ENCODE assay signal across 22 mouse cellular contexts in the genomic region with DNA sequence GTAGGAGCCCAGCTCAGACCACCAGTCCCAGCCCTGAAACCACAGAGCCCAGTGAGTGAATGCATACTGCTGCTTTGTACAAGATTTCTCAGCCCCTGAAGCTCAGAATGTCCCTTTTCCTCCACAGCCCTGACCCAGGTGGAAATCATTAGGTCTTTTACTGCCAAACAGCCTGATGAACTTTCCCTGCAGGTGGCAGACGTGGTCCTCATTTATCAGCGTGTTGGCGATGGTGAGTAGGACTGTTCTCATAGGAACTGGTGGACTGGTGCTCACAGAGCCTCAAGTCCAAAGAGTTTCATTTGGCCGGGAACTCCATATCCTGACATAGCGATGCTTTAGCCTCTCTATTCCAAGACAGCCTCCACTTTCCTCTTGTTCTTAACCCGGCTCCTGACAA. TPM values are rescaled to one million over a fixed set of nuclear protein-coding genes. Genes with fewer than 3 reads are reported as not detected.
DNase-seq lines count a peak whose midpoint lies in the region; ATAC-seq and TF ChIP-seq lines count a peak whose summit lies in the region.
"Had no signal": no experiment of that assay in that cellular context is flagged by ENCODE, and none has a peak within 500 bp of the region (broad histone marks: within the 10 kb centered on the region; RNA-seq: fewer than 3 reads in every experiment).

No protein-coding gene starts in this region.

- H3K4me1 ChIP-seq in limb, embryonic 13.5 days = peaks cover 15% of the 10 kb centered on the region
- H3K4me1 ChIP-seq in hindbrain, embryonic 13.5 days (replicated peaks) = peaks cover 15% of the 10 kb centered on the region
- no peaks in the 10 kb centered on the region for H3K4me1 ChIP-seq in cerebellum, adult 2 months (ENCODE audit: control insufficient read depth, insufficient read depth, low read length)
- H3K4me1 ChIP-seq: heart, embryonic 15.5 days had no signal

- TF ChIP-seq POLR2A in cerebellum, adult 2 months (IDR thresholded peaks at IDR 0.05; ENCODE audit: borderline replicate concordance, insufficient read depth, low read length) = no peak

- H3K9ac ChIP-seq in limb, embryonic 13.5 days = no peak overlapping the region
- no peak overlapping the region for H3K9ac ChIP-seq in hindbrain, embryonic 13.5 days
- H3K9ac ChIP-seq: embryonic facial prominence, embryonic 15.5 days; heart, embryonic 15.5 days; hindbrain, embryonic 14.5 days had no signal

- WGBS in limb, embryonic 13.5 days = 42% methylated on average over 6 of the region's 6 CpGs
- 80% methylated on average over 6 of the region's 6 CpGs for WGBS in hindbrain, embryonic 13.5 days
- WGBS in cerebellum, adult 2 months = 69% methylated on average over 6 of the region's 6 CpGs

- no peak overlapping the region for H3K4me2 ChIP-seq in limb, embryonic 13.5 days (replicated peaks)
- no peak overlapping the region for H3K4me2 ChIP-seq in hindbrain, embryonic 13.5 days
- H3K4me2 ChIP-seq: embryonic facial prominence, embryonic 15.5 days; heart, embryonic 11.5 days; heart, embryonic 15.5 days; hindbrain, embryonic 14.5 days had no signal

- no peaks in the 10 kb centered on the region for H3K9me3 ChIP-seq in limb, embryonic 13.5 days
- no peaks in the 10 kb centered on the region for H3K9me3 ChIP-seq in hindbrain, embryonic 13.5 days
- H3K9me3 ChIP-seq: embryonic facial prominence, embryonic 15.5 days; forebrain, embryonic 10.5 days; heart, embryonic 15.5 days had no signal

- peak overlapping the region; percentile 24; the same call in 1 of the 2 replicates for H3K27ac ChIP-seq in layer of hippocampus, adult 2 months
- no peak overlapping the region for H3K27ac ChIP-seq in limb, embryonic 13.5 days
- no peak overlapping the region for H3K27ac ChIP-seq in hindbrain, embryonic 13.5 days
- no peak overlapping the region for H3K27ac ChIP-seq in cerebellum, adult 2 months (ENCODE audit: insufficient read depth, low read length)
- H3K27ac ChIP-seq: embryonic facial prominence, embryonic 15.5 days; forebrain, embryonic 10.5 days; heart, adult 2 months; heart, embryonic 15.5 days; hindbrain, embryonic 14.5 days had no signal

- no peak overlapping the region for H3K4me3 ChIP-seq in layer of hippocampus, adult 2 months
- no peak overlapping the region for H3K4me3 ChIP-seq in limb, embryonic 13.5 days
- no peak overlapping the region for H3K4me3 ChIP-seq in hindbrain, embryonic 13.5 days
- H3K4me3 ChIP-seq in cerebellum, adult 2 months (replicated peaks; ENCODE audit: insufficient read depth, low read depth, low read length) = no peak overlapping the region
- H3K4me3 ChIP-seq: embryonic facial prominence, embryonic 15.5 days; erythroblast, embryonic 14.5 days; forebrain, embryonic 10.5 days; heart, adult 2 months; heart, embryonic 15.5 days had no signal

- no peak for TF ChIP-seq CTCF in layer of hippocampus, adult 2 months (conservative IDR thresholded peaks at IDR 0.05)
- no peak for TF ChIP-seq CTCF in cerebellum, adult 2 months (IDR thresholded peaks at IDR 0.05; ENCODE audit: borderline replicate concordance, insufficient read depth, low read depth, low read length)

- 0 out of 2 replicates have a peak, but pooled peaks have one; percentile 16 for ATAC-seq in limb, embryonic 13.5 days (ENCODE audit: low FRiP score, low read depth)
- ATAC-seq in hindbrain, embryonic 13.5 days (ENCODE audit: low FRiP score) = no peak
- ATAC-seq: forebrain, embryonic 14.5 days; intestine, embryonic 16.5 days had no signal

- no peak for DNase-seq in layer of hippocampus, adult 2 months (ENCODE audit: low spot score in 2 of 2)
- no peak for DNase-seq in layer of hippocampus, adult 9-11 months
- peak; percentile 33 for DNase-seq in hindlimb bud, embryonic 11.5 days (ENCODE audit: extremely low spot score, low read depth, low spot score)
- no peak for DNase-seq in adrenal gland, adult (ENCODE audit: inconsistent age in 2 of 2, low spot score in 1 of 2)
- no peak for DNase-seq in cerebellum, adult 2 months
- DNase-seq: adrenal gland, adult 8-10 months; adrenal gland, postnatal 36 days; cerebellum, adult 9-11 months; cerebellum, postnatal 36 days; gastrocnemius, postnatal 10 days; heart, adult 2 months; heart, postnatal 14 days had no signal

- H3K27me3 ChIP-seq in limb, embryonic 13.5 days = no peaks in the 10 kb centered on the region
- H3K27me3 ChIP-seq in hindbrain, embryonic 13.5 days = no peaks in the 10 kb centered on the region
- no peaks in the 10 kb centered on the region for H3K27me3 ChIP-seq in cerebellum, adult 2 months (ENCODE audit: control insufficient read depth, insufficient read depth, low read length)
- H3K27me3 ChIP-seq: embryonic facial prominence, embryonic 15.5 days; heart, embryonic 15.5 days had no signal

- peaks cover 44% of the 10 kb centered on the region for H3K36me3 ChIP-seq in limb, embryonic 13.5 days
- peaks cover 45% of the 10 kb centered on the region for H3K36me3 ChIP-seq in hindbrain, embryonic 13.5 days

RNA-seq across cellular contexts. Expression of a gene that starts 47.3 kb away (rescaled TPM):
- total RNA-seq in layer of hippocampus, adult 2 months (2021) = 10 to 100 TPM; 54.7 to 57.9 TPM
- 35.5 and 38.8 TPM in 2 replicates for polyA plus RNA-seq in limb, embryonic 13.5 days (2015; fragmentation: Nextera tagmentation; extraction: Ambion mirVana)
- 46.7 and 48.1 TPM in 2 replicates for polyA plus RNA-seq in hindbrain, embryonic 13.5 days (2015; fragmentation: Nextera tagmentation; extraction: Ambion mirVana)
- polyA plus RNA-seq in cerebellum, adult 2 months (2012; rRNA removed) = 44.8 and 47.6 TPM in 2 replicates
